Mouse (Mus musculus): ENCODE results near the gene Nrxn1.
A peak's percentile ranks its signal among the peaks of the same experiment; 100 is the strongest.
"Not testable (repeated sequence)": the region's sequence is repeated elsewhere in the genome, so short reads cannot be mapped to it uniquely, and the experiment has no call there.

Gene Nrxn1

DNA sequence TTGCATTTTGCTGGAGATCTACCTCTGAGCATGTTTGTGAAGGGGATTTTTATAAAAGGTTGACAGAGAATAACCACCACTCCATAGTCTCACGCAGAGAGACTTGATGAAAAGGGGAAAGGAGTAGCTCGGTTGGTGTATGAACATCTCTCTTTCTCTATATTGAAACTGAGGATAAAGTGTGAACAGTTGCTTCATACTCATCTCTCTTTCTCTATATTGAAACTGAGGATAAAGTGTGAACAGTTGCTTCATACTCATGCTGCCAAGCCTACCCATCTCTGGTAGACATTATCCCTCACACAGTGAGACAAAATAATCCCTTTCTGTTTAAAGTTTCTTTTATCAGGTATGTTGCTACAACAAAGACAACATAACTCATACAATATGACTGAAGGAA is 854.4 kb downstream of the Nrxn1 start:
- DNase-seq = no peak

DNA sequence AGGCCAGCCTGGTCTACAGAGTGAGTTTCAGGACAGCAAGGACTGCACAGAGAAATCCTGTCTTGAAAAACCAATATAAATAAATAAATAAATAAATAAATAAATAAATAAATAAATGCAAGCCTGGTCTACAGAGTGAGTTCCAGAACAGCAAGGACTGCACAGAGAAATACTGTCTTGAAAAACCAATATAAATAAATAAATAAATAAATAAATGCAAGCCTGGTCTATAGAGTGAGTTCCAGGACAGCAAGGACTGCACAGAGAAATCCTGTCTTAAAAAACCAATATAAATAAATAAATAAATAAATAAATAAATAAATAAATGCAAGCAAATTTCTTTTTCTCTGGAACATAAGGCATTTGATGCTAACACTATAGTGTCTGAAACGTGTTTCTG is 857.2 kb downstream of the Nrxn1 start:
- not testable (repeated sequence) for DNase-seq

DNA sequence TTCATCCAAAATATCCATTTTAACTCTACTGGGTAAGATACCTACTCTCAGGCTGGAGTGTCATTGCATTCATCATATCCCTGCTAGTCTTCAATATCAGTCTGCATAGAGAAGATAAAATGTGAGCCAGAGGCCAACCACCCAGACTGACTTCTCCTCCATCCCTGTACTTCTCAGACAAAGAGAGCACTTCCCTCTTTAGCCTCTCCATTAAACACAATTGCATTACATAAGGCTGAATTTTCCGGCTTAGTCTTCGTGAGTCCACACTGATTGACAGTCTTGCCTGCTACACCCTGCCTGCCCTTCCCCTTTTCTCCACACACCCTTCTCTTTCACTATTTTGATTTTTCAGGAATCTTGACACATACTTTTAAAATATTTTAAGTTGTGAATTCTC is 858.1 kb downstream of the Nrxn1 start:
- no peak for DNase-seq

DNA sequence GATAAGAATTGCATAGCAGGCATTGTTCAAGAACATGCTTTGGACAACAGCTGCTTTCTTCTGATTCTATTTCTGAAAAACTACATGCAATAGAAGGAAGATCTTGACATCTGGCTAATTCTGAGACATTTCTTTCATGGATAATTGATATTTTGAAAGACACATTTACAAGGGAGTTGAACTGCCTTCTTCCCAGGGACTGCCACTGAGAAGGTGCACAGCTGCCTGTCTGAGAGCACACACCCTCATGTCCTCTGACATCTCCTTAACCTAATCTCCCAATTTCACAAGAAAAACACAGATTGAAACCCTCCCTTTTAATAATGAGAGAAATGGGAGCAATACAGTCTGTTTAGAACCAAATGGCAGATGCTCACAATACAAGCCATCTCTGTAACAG is 884.3 kb downstream of the Nrxn1 start:
- no peak for DNase-seq

DNA sequence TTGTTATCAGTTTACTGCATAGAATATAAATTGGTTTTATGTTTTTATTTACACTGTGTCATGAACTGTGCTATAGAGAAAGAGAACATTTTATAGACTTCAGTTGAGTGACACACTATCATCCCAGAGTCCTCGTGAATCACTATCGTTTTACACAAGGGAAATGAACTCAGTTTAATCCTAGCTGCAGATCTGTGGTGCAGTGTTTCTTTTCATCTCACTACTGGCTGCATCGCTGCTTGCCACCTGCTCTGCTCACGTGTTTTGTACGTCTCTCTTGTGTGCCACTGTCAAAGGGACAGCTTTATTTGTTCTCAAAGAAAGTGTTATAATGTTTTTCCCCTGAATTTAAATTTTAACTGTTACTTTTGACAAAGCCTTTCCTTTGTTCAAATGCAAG is 885.3 kb downstream of the Nrxn1 start:
- DNase-seq = no peak

DNA sequence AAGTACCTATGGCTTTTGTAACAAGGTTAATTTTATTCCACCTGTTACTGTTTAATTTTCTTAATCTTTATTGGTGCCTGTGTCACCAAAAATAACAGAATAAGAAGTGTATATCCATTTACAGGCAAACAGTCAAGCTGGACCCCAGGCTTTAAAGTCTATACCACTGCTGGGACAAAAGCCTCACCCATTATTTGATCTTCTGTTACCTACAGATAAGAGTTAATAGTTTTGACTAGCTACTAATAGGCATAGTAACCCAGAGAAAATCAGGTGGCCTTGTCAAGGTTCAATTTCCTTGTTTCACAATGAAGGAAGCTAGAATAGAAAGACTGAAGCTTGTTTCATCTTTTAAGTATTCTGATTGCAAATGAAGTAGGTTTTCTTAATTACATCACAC is 888.9 kb downstream of the Nrxn1 start:
- no peak for DNase-seq

DNA sequence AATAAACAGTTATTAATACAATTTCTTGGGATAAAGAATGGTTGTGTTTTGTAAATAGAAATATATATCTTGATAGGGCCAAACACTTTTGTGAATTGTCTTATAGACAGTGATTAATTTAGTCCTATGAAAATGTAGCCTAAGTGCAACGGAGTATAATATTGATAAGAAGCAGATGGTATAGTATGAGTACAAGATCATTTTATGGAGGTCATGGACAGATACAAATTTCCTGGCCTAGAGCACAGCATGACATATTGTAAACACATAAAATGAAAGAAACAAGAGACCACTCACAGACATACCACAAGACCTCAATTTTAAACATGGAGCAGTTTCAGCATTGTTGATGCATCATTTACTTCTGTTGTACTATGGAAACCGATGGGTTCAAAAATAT is 890.1 kb downstream of the Nrxn1 start:
- no peak for DNase-seq

DNA sequence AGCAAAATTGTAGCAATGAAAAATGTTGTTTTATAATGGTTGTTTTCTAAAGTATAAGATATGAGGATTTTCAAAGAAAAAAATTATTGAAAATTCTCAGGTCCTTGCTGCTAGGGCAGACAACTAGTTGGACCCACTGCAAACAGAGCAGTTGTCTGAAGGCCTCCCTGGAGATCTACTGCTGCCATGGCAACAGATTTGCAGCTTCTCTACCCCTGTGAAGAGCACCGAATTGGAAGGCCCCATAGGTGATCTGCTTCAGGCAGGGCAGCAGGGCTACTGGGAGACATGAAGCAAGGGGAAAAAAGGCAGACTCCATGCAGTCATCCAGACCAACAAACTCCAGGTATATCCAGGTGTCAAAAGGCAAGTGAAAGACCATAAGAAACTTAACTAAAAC is 896.1 kb downstream of the Nrxn1 start:
- DNase-seq = no peak

DNA sequence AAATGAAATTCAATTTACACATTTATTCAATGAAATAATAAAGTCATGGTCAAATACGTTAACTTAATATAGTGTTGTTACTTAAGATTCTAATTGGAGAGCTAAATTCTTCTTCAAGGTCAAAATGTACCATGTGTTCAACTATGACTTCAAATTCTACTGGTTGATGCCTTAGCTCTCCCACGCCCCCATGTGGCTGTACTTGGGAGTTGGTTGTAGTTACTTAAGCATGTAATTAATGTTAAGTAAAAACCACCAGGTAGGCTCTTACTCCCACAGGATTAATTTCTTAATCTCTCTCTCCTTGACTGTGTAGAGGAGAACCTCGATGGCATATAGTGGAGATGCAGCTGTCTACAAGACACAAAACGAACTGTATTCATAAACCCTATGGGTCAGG is 951.3 kb downstream of the Nrxn1 start:
- DNase-seq = peak; percentile 15

DNA sequence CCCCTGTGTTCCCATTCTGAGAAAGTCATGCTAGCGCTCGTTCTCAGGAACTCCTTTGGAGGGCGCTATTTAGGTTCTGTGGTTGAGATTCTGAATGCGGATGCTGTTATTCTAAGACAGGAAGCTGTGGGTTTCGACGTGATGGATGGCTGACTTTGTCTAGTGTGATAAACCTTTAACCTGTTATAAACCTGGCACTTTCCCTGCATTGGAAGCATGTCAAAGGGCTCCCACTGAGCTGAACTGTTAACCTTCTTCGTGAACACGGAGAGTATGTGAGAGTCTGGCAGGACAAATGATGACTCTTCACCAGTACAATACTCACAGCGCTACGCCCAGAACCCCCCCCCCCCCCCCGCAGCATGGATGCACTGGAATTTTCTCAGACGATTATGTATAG is 962.0 kb downstream of the Nrxn1 start:
- DNase-seq = no peak

DNA sequence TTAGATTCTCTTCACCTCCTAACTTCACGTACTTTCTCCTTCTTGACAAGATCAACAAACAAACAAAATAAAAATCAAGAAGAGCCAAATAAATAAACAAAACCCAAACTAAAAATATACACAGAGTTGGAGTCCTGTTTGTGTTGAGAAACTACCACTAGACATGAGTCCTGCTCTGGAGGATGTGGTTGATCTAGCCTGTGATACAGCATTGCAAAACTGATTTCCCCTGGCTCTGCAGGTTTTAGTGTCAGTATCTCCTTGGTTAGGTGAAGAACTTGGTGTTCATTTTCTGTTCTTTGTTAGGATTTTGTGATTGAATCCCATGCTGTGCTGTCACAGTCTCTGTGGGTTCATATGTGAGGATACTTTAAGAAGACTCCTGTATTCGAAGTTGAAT is 963.7 kb downstream of the Nrxn1 start:
- DNase-seq = no peak

DNA sequence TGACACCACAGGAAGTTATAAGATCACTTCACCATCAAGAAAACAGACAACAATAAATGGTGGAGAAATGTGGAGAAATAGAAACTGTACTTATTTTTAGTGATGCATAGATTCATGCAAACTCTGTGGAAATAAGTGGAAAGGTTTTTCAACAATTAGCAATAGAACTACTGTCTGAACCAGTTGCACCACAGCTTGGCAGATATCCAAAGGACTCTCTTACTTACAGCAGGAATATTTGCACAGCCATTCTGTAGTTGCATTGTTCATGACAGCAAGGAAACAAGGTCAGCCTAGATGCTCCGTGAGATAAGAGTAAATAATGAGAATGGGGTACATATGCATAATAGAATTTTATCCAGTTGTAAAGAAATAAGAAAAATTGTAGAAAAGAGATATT is 965.3 kb downstream of the Nrxn1 start:
- no peak for DNase-seq

DNA sequence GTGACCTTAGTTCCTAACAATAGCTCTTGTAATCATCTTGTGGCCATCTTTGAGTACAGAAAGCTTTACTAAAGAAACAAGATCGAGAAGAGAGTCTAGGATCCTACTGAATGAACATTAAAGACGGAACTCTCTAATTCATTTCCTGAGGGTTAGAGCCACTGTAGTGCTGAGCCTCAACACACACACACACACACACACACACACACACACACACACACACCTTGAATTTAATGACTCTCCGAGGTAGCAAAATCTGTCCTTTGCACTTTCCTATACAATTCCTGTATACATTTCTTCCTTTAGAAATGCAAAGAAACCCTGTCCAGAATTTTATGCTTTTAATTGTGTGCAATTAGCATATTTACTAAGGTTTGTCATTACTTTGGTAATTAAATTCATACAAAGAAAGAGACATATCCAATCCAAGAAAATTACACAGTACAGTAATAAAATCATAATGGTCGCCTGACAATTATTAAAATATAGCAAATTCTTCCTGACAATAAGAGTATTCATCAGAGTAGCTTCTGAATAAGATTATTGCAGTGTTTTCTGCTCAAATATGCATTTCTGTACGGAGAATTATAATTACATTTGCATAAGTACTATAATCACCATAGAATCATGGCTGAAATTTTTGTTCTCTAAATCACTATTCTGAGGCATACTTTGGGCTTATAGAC is 969.9 kb downstream of the Nrxn1 start:
- DNase-seq = no peak

DNA sequence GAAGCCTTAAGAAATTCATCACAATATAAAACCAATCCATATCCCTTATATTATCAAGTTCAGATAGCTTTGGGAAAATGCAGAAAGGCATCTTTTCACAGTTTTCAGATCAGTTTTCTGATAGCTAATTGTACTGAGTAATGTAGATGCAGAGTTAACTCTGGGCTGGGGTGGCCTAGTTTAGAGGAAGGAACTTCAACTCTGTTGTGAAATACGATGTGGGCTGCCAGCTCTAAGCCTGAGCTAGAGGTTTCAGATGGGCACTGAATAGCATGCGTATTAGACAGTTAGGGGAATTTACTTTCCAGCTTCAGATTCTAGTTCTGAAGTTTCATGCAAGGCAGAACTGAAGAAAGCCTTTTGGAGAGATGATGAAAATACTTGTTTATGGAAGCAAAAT is 976.6 kb downstream of the Nrxn1 start:
- DNase-seq = no peak

DNA sequence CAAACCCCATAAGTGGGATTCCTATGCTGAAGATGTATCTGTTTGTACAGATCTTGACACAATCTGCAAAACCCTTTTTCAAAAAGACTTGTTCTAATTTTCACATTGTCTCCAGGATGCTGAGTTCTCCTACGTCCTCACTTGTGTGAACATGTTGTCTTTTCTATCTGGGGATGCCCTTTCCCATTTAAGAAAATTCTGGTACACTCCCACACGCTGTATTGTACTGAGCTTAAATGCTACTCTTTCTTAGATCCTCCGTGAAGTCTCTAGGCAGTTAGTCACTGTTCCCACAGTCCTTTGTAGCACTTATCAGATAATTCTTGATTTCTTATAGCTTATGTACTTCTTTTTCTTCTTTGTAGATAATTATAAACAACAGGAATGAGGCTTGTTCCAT is 997.9 kb downstream of the Nrxn1 start:
- no peak for DNase-seq

DNA sequence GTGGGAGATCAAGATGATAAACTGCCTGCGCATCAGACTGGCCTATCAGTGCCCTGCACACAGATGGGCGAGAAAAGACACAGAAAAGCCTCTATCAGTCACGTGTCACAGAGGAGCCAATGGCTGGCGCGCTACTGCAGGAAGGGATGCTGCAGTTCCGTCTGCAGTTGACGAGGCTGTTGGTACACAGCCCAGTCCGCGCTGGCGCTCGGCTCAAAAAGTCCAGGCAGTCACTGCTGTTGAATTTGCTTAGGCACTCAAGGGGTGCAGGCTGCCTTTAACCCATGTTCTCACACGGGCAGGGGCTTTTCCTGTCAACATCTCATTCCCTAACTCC is 1004.6 kb downstream of the Nrxn1 start:
- no peak for DNase-seq

DNA sequence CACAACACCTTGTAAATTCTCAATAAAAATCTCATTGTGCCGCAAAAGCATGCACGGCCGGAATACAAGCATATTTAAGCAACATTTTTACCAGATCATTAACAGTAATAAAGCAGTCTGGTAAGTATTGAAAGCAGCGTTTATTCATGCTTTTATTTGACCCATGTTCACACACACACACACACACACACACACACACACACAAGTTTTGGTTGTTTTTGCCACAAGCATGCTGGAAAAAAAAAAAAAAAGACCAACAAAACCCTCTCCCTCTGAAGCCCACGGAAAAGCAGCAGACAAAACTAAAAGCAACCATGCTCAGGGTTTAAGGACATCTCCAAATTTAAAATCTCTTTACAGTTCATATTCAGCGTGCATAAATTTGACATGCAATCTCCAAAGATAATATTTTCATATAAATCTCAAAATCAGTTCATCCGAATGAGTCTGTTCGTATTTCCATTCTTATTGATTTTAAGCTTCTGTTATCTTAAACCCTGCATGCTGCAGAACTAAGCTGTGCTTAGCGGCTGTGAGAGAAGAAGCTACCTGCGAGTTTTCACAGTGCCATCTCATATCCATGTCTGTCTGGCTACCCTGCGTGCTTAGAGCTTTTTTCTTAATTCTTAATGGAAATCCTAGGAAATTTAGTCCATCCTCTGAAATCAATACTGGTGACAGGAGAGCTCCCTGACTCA is 1005.1 kb downstream of the Nrxn1 start:
- DNase-seq = no peak

DNA sequence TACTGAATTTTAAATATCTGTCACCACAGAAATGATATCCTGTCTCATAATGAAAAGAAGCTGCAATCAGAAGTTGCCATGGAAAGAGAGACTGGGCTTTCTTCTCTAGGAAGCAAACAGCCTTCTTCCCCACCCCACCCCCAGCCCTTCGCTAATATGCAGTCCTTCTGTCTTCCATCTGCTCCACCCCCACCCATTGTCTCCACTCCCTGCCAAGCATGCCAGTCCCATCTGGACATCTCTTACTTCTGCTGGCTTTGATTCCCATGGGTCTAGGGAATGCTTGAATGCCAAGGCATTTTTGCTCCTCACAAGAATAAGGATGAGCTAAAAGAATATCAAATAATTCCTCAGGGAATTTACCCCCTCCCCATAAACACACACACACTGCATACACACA is 1006.0 kb downstream of the Nrxn1 start:
- no peak for DNase-seq

DNA sequence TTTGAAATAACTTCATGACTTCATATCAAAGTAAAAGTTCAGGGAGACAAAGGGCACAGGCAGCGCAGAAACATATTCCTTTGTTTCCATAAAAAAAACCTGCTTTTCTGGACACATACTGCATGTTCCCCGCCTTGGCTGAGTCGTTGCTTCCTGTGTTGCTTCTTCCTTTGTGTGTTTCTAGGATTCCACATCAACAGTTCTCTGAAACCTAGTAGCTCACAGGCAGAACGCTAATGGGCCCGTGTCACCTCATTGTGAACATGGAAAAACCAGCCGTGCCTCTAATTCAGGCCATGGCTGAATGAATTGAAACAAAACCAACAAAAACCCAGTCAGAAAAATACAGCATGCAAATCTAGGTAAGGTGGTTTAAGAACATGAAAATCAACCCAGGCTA is 1013.9 kb downstream of the Nrxn1 start:
- no peak for DNase-seq

DNA sequence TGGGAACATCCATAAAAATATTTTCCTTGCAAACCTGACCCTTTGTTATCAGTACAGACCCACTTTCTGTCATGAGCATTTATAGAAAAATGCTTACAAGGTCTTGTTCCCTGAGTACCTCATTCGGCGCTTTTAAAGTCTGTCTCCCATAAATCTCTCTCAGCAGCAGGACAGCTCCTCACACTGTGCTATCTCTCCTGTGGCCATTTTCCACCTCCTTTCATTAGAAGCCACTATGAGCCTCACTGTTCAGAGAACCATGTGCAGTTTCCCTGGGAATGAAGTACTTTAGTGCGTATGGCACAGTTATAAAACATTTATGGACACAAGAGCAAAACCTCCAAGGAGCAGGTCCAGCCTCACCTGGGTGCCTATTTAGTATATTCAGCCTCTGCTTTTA is 1014.4 kb downstream of the Nrxn1 start:
- no peak for DNase-seq

DNA sequence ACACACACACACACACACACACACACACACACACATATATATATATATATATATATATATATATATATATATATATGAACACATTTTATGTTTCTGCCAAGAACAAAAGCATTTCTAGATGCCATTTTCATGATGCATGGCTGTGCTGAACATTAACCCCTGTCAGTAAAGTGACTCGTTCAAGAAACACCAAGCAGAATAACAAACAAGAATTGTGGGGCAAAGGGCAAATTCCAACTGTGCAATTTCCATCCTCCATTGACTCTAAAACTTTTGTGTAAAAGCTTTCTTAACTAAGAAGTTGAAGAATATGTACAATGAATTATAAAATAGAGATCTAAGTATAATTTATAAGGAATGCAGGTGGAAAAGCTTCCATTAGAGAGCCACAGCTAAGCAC is 1030.0 kb downstream of the Nrxn1 start:
- no peak for DNase-seq

DNA sequence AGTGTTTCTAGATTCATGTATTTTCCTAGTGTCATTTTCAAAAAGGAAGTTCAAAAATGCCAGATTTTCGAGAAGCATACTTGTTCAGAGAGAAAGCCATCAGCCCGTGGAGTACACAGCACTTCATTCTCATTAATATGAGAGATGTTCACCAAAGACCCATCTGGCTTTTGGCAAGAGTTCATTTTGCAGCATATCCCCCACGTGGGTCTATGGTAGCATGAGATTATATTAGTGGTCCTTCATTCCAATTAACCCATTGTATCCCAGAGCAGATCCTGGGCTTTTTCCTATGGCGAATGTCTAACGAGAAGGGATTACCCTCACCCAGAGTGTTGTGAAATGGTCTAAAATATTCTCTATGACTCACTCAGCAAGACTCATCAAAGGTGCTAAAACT is 1032.0 kb downstream of the Nrxn1 start:
- no peak for DNase-seq

DNA sequence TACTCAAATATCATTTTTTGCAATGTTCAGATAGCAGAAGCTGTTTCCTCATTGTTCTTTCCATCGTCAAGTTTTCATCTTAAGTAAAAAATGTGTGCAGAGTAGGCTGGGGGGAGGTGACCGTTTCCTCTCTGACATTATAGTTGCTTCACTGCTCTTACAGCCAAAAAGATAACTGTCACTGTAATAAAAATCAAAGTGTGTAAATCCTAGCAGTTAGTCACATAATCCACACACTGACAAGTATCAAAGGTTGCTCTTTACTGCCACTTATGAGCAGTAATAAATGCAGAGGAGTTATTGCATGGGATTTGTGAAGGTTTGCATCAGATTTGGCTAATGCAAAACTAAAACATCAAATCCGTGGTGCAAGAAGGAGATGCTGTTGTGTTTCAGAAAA is 1032.7 kb downstream of the Nrxn1 start:
- DNase-seq = no peak

DNA sequence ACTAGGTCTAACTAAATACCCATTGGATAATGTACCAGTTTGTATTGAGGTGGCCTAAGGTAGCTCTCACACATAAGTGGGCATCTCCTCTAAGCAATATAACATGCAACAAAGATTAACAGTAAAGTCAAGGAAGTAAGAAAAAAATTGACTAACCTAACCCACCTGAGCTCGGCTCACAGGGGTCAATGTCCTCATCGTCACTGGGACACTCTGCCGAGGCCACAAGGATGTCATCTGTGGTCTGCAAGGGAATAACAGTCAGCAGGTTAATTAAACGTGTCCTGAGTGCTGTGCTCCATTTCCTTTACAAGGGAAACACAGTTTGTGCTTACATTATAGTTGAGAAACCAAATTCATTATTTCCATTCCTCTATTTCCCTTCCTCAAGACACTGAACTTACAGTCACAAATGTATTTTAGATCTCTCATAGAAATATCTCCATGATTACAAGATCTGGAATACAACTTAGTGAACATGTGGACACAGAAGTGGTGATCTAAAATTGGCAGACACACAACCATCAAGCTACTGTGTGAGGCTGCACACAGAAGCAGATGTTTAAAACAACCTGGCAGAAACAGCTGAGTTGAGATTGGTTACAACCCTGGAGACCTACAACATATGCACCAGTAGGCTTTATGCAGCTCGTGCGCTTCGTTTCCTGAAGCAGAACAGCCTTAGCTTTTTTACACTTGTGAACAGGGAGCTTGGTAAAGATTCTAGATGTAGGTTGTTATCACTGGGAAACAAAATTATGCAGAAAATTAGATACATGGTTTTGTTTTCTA is 1033.4 kb downstream of the Nrxn1 start:
- no peak for DNase-seq

Measured in kidney, adult 18-20 months (tissue).